Mouse (Mus musculus) CH12.LX (cell line): ENCODE data around the gene Foxp1.

Experiments
- BHLHE40 ChIP-seq: IDR thresholded peaks from 2 replicates; pipeline ENCODE4 v1.6.1; 2011; ENCODE audit warnings: mild to moderate bottlenecking, low read depth, low read length, improper control_type of control experiment
- CTCF ChIP-seq, 2 experiments: IDR thresholded peaks in 1 of 2; conservative IDR thresholded peaks in 1 of 2; 2 replicates each; pipeline ENCODE4 v1.5.1; 2011 to 2012; ENCODE audit warnings: low read depth in 2 of 2, low read length in 2 of 2, improper control_type of control experiment in 1 of 2, inconsistent platforms in 1 of 2, mild to moderate bottlenecking in 1 of 2, moderate library complexity in 1 of 2
- E2F4 ChIP-seq: IDR thresholded peaks from 2 replicates; pipeline ENCODE4 v1.6.1; 2011; ENCODE audit warnings: low read depth, low read length, improper control_type of control experiment; ENCODE audit not compliant: insufficient replicate concordance
- EP300 ChIP-seq: IDR thresholded peaks from 2 replicates; pipeline ENCODE4 v1.6.1; 2011; ENCODE audit warnings: low read length, improper control_type of control experiment
- GABPA ChIP-seq: IDR thresholded peaks from 2 replicates; pipeline ENCODE4 v1.6.1; 2012; ENCODE audit warnings: low read depth, low read length, improper control_type of control experiment, inconsistent platforms; ENCODE audit not compliant: insufficient replicate concordance
- MAFK ChIP-seq: IDR thresholded peaks from 2 replicates; pipeline ENCODE4 v1.6.1; 2011; ENCODE audit warnings: low read length, improper control_type of control experiment; ENCODE audit not compliant: insufficient replicate concordance
- NELFE ChIP-seq: IDR thresholded peaks from 2 replicates; pipeline ENCODE4 v1.6.1; 2011; ENCODE audit warnings: low read depth, low read length, improper control_type of control experiment
- POLR2A ChIP-seq: IDR thresholded peaks from 2 replicates; pipeline ENCODE4 v1.6.1; 2011; ENCODE audit warnings: low read depth, mild to moderate bottlenecking, improper control_type of control experiment, low read length
- ZNF384 ChIP-seq: IDR thresholded peaks from 2 replicates; pipeline ENCODE4 v1.6.1; 2012; ENCODE audit warnings: low read depth, low read length, improper control_type of control experiment, inconsistent platforms

GRCm38 (mm10) chr6:98975918-98976317, 546.6 kb downstream of the Foxp1 start:
- no peak for TF ChIP-seq NELFE
- no peak for TF ChIP-seq MAFK
- TF ChIP-seq CTCF (conservative IDR thresholded peaks at IDR 0.05 in 1 of 2, IDR thresholded peaks at IDR 0.05 in 1 of 2; ENCODE audit: low read depth in 2 of 2, low read length in 2 of 2): no peak
- no peak for TF ChIP-seq POLR2A
- no peak for TF ChIP-seq BHLHE40
- TF ChIP-seq ZNF384: no peak
- no peak for TF ChIP-seq GABPA
- no peak for TF ChIP-seq EP300
- TF ChIP-seq E2F4: no peak
